Mouse (Mus musculus): ENCODE measurements around the gene Dcun1d1. TPM values are rescaled to one million over a fixed set of nuclear protein-coding genes. Genes with fewer than 3 reads are reported as not detected.

Gene Dcun1d1
- total RNA-seq (2017), result 137 and 142 TPM in 2 replicates

GRCm38 (mm10) chr3:35937345-35937744 is at the start of gene Dcun1d1:
TSS of gene Dcun1d1 (minus strand) at chr3:35937445.
- no peak for ATAC-seq (ENCODE audit: extremely low read depth, insufficient number of reproducible peaks, low FRiP score, poor library complexity, severe bottlenecking)

- no peak for ATAC-seq (ENCODE audit: extremely low read depth, insufficient number of reproducible peaks, low FRiP score, poor library complexity, severe bottlenecking)
Measured at GRCm38 (mm10) chr3:35986266-35986665, 49.0 kb upstream of the Dcun1d1 start.

GRCm38 (mm10) chr3:35973551-35973950 is 36.3 kb upstream of the Dcun1d1 start:
- peak; percentile 64; the same call in 1 of the 2 replicates for ATAC-seq (ENCODE audit: extremely low read depth, insufficient number of reproducible peaks, low FRiP score, poor library complexity, severe bottlenecking)

GRCm38 (mm10) chr3:35972985-35973384 is 35.7 kb upstream of the Dcun1d1 start:
- ATAC-seq (ENCODE audit: extremely low read depth, insufficient number of reproducible peaks, low FRiP score, poor library complexity, severe bottlenecking), result peak; percentile 37; the same call in 1 of the 2 replicates

- no peak for ATAC-seq (ENCODE audit: extremely low read depth, insufficient number of reproducible peaks, low FRiP score, poor library complexity, severe bottlenecking)
Measured at GRCm38 (mm10) chr3:35971149-35971548, 33.9 kb upstream of the Dcun1d1 start.

GRCm38 (mm10) chr3:35970441-35970840 is 33.2 kb upstream of the Dcun1d1 start:
- no peak for ATAC-seq (ENCODE audit: extremely low read depth, insufficient number of reproducible peaks, low FRiP score, poor library complexity, severe bottlenecking)

GRCm38 (mm10) chr3:35967366-35967921 is 30.2 kb upstream of the Dcun1d1 start:
- no peak for ATAC-seq (ENCODE audit: extremely low read depth, insufficient number of reproducible peaks, low FRiP score, poor library complexity, severe bottlenecking)

GRCm38 (mm10) chr3:35966493-35966892 is 29.2 kb upstream of the Dcun1d1 start:
- no peak for ATAC-seq (ENCODE audit: extremely low read depth, insufficient number of reproducible peaks, low FRiP score, poor library complexity, severe bottlenecking)

- no peak for ATAC-seq (ENCODE audit: extremely low read depth, insufficient number of reproducible peaks, low FRiP score, poor library complexity, severe bottlenecking)
Measured at GRCm38 (mm10) chr3:35964928-35965327, 27.7 kb upstream of the Dcun1d1 start.

- no peak for ATAC-seq (ENCODE audit: extremely low read depth, insufficient number of reproducible peaks, low FRiP score, poor library complexity, severe bottlenecking)
Measured at GRCm38 (mm10) chr3:35963921-35964320, 26.7 kb upstream of the Dcun1d1 start.

GRCm38 (mm10) chr3:35963401-35963800 is 26.2 kb upstream of the Dcun1d1 start:
- no peak for ATAC-seq (ENCODE audit: extremely low read depth, insufficient number of reproducible peaks, low FRiP score, poor library complexity, severe bottlenecking)

GRCm38 (mm10) chr3:35962967-35963366 is 25.7 kb upstream of the Dcun1d1 start:
- no peak for ATAC-seq (ENCODE audit: extremely low read depth, insufficient number of reproducible peaks, low FRiP score, poor library complexity, severe bottlenecking)

GRCm38 (mm10) chr3:35957230-35957629 is 20.0 kb upstream of the Dcun1d1 start:
- ATAC-seq (ENCODE audit: extremely low read depth, insufficient number of reproducible peaks, low FRiP score, poor library complexity, severe bottlenecking), result no peak

GRCm38 (mm10) chr3:35954901-35955575 is 17.8 kb upstream of the Dcun1d1 start:
- no peak for ATAC-seq (ENCODE audit: extremely low read depth, insufficient number of reproducible peaks, low FRiP score, poor library complexity, severe bottlenecking)

GRCm38 (mm10) chr3:35953816-35954215 is 16.6 kb upstream of the Dcun1d1 start:
- no peak for ATAC-seq (ENCODE audit: extremely low read depth, insufficient number of reproducible peaks, low FRiP score, poor library complexity, severe bottlenecking)

- no peak for ATAC-seq (ENCODE audit: extremely low read depth, insufficient number of reproducible peaks, low FRiP score, poor library complexity, severe bottlenecking)
Measured at GRCm38 (mm10) chr3:35953184-35953583, 15.9 kb upstream of the Dcun1d1 start.

- no peak for ATAC-seq (ENCODE audit: extremely low read depth, insufficient number of reproducible peaks, low FRiP score, poor library complexity, severe bottlenecking)
Measured at GRCm38 (mm10) chr3:35948197-35948596, 11.0 kb upstream of the Dcun1d1 start.

- ATAC-seq (ENCODE audit: extremely low read depth, insufficient number of reproducible peaks, low FRiP score, poor library complexity, severe bottlenecking), result peak; percentile 48; the same call in 1 of the 2 replicates
Measured at GRCm38 (mm10) chr3:35940520-35941135, 3.4 kb upstream of the Dcun1d1 start.

GRCm38 (mm10) chr3:35940047-35940446 is 2.8 kb upstream of the Dcun1d1 start:
- no peak for ATAC-seq (ENCODE audit: extremely low read depth, insufficient number of reproducible peaks, low FRiP score, poor library complexity, severe bottlenecking)

GRCm38 (mm10) chr3:35933405-35933777 is 3.9 kb downstream of the Dcun1d1 start:
- ATAC-seq (ENCODE audit: extremely low read depth, insufficient number of reproducible peaks, low FRiP score, poor library complexity, severe bottlenecking), result peak; percentile 60
